Mouse (Mus musculus): ENCODE results near the gene Gpr3.

The Gpr3 gene

DNA sequence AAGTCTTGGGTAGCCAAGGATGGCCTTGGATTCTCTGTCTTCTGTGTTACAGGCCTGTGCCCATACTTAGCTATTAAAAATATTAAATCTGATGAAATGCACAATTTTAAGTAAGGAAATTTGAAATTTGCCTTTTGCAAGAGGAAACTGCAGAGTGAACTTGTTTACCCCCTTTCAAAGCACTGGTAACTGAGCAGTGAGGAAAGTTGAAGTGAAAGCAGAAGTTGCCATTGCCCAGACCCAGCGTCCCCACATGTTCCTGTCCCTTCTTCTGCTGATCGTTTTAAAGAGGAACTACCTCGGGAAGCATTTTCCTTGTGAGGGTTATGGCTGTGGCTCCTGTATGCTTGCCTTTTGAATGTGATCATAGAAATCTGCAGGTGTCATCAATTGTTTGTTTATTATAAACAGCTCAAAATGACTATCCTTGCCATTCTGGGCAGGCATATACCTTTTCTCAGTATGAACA is 42.2 kb downstream of the Gpr3 start:
- DNase-seq (ENCODE audit: low spot score) = no peak

DNA sequence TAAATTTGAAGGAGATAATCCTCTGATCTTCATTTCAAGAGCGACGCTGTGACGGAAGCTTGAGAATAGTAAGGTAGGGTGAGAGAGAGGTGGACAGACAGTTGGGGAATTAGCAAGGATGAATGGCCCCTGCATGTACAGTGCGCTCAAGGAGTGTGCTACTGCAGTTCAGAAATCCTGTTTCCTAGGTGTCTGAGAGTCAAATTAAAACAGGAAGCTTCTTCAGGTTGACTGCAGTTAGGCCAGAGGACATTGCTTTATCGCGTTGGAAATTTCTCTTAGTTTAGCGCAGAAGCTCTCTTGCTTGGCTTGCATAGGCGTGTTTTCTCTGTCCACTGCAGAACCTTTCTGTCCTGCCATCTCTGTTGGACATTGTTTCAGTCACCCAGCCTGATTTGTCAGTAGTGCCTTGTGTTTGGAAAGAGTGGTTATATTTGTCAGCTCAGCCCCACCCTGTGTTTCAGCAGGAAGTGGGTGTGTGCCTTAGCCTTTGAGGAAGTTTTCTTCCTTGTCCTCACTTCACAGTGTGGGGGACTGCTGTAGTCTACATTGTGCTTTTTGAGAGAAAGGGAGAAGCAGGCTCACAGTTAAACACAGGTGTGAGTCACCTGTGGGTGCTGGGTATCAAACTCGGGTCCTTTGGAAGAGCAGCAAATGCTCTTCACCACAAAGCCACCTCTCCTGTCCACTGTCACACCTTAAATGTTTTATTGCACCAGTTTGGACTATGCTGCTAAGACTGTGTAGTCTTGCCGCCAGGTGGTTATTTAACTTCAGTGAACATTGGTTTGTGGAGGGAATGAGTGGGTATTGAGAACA is 42.9 kb downstream of the Gpr3 start:
- no peak for DNase-seq (ENCODE audit: low spot score)

DNA sequence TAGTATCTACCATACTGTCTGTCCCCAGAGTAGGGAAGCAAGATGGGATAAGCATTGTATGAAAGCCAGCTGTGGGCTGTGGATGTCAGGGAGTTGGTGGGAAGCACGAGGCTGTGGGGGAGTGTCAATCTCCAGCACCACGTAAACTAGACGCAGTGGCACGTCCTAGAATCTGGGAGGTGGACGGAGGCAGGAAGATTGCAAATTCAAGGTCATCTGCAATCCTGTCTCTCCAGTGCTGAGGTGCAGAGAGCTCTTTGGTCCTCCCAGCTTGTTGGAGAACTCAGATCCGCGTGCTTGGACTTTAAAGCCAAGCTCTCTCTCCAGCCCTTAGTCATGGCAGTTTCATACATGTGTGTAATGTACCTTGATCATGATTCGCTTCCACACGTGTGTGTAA is 45.6 kb downstream of the Gpr3 start:
- no peak for DNase-seq (ENCODE audit: low spot score)

DNA sequence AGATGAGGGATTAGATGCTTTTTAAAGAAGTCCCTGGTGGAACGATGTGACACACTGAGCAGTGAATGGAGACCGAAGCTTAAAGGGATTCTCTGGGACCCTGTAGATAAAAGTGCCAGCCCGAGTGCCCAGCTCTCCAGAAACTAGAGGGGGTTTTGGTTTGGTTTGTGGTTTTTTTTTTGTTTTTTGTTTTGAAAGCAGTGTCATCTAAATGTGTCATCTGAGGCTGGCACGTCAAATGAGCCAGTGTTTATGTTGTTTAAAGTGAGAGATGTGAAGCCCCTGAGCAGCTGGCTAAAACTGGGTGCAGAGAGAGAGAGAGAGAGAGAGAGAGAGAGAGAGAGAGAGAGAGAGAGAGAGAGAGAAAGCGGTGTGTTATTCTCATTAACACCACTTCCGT is 50.1 kb downstream of the Gpr3 start:
- no peak for DNase-seq (ENCODE audit: low spot score)

DNA sequence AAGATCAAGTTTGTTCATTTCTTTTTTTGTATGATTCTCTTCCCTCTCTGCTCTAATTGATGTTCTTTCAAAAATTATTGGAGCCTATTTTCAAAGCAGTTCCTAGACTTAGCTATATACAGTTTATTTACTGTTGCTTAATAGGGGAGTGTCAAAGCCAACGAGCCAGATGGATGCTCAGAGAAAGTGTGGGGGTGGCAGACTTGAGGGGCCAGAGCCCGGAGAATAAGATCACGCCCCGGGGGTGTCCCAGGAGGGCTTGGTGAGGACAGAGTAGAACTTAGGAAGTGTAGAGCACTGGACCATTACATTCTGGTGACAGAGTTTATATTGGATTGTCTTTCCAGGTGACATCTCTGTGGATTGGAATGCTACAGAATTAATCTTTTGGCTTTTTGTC is 51.5 kb downstream of the Gpr3 start:
- no peak for DNase-seq (ENCODE audit: low spot score)

DNA sequence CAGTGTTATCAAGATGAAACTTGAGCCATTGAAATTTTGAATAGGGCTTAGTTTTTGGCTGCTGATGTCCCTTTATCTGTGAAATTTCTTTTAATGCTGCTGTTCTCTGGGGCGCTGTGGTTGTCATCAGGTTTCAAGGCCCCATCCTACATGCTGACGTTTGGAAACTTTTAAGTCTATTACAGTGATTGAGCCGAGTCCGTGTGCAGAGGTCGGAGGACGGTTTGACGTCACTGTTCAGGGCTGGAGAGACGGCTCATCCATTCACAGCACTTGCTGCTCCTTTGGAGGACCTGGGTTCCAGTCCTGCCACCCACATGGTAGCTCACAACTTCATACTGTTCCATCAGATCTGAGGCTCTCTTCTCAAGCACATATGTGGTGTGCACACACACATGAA is 52.1 kb downstream of the Gpr3 start:
- DNase-seq (ENCODE audit: low spot score) = no peak

DNA sequence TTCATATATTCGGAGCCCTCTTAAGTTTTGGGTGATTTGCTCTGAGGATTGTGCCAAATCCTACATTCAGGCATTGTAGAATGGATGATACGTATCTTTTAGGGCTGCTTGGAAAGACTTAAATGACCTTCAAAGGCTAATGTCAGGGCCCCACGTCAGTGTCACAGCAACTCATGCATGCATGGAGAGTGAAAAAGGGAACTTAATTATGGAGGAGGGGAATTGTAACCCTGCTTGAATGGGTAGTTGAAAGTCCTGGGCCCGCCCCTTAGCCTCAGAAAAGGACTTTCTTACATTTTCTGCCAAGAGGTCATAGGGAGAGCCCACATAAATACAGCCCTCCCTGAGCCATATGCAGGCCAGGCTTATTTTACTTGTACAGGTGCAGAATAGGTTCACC is 52.7 kb downstream of the Gpr3 start:
- DNase-seq (ENCODE audit: low spot score) = no peak

Data from ovary, postnatal 36 days (tissue).